Mouse (Mus musculus) C2C12 (cell line): ENCODE measurements around the gene Ehmt2.

Experiments used
- CEBPB ChIP-seq: IDR thresholded peaks from one replicate; pipeline ENCODE4 v1.6.1; 2011; ENCODE audit warnings: low read depth, mild to moderate bottlenecking, control low read depth, moderate library complexity
- CTCF ChIP-seq: IDR thresholded peaks from one replicate; pipeline ENCODE4 v1.5.1; 2011; ENCODE audit not compliant: control insufficient read depth, insufficient read depth, insufficient read length
- MAX ChIP-seq: IDR thresholded peaks from one replicate; pipeline ENCODE4 v1.6.1; 2011; ENCODE audit warnings: mild to moderate bottlenecking, control low read depth
- MYOD1 ChIP-seq: IDR thresholded peaks from one replicate; pipeline ENCODE4 v1.6.1; 2011; ENCODE audit warnings: low read depth; ENCODE audit not compliant: control insufficient read depth, insufficient read length
- MYOG ChIP-seq: IDR thresholded peaks from one replicate; pipeline ENCODE4 v1.6.1; 2011; ENCODE audit not compliant: control insufficient read depth, insufficient read length; ENCODE audit errors: extremely low read depth
- USF1 ChIP-seq: IDR thresholded peaks from one replicate; pipeline ENCODE4 v1.6.1; 2011; ENCODE audit warnings: low read depth, mild to moderate bottlenecking, control low read depth, moderate library complexity

DNA sequence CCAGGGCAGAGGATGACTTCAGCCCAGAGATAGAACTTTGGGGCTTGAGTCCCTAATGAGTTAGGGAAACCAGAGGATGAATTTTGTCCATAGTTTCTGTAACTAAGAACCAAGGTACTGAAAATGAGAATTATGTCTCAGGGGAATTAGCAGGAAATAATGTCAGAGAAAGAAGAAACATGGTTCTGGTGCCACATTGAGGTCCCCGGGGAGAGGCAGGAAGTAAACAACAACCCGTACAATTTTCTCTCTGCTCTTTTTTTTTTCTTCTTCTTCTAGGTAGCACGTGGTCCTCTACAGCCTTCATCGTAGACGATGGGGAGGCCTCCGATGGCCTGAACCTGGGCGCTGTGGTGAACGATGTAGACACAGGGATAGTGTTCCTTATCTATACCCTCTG is 34.0 kb downstream of the Ehmt2 start:
- no peak for TF ChIP-seq CTCF
- no peak for TF ChIP-seq MAX
- no peak for TF ChIP-seq MYOG
- no peak for TF ChIP-seq USF1
- TF ChIP-seq MYOD1: no peak
- TF ChIP-seq CEBPB: no peak
